8 mouse cellular contexts compared by ENCODE assay signal in genomic region chr2:76369821-76370655, GRCm38 (mm10). TPM values are rescaled to one million over a fixed set of nuclear protein-coding genes. Genes with fewer than 3 reads are reported as not detected.
DNase-seq lines count a peak whose midpoint lies in the region; ATAC-seq and TF ChIP-seq lines count a peak whose summit lies in the region.

Gene Rbm45 (plus strand): TSS chr2:76369984.

- peak; percentile 93 for ATAC-seq in cerebellum, adult (ENCODE audit: insufficient number of reproducible peaks, low FRiP score, low TSS enrichment)
- ATAC-seq in forebrain, embryonic 13.5 days = peak; percentile 93
- ATAC-seq in liver, postnatal 0 days = peak; percentile 92
- ATAC-seq in neural tube, embryonic 14.5 days (ENCODE audit: low read depth) = peak; percentile 94

- peaks cover 25% of the 10 kb centered on the region for H3K36me3 ChIP-seq in ES-Bruce4 (ENCODE audit: control insufficient read depth, insufficient read depth, low read length, poor library complexity, severe bottlenecking)
- H3K36me3 ChIP-seq in forebrain, embryonic 13.5 days (ENCODE audit: poor library complexity, severe bottlenecking) = peaks cover 31% of the 10 kb centered on the region
- peaks cover 20% of the 10 kb centered on the region for H3K36me3 ChIP-seq in liver, postnatal 0 days (replicated peaks; ENCODE audit: insufficient read depth, low read length)
- H3K36me3 ChIP-seq in neural tube, embryonic 14.5 days (ENCODE audit: control insufficient read depth, insufficient read depth, low read length) = peaks cover 20% of the 10 kb centered on the region

- H3K4me1 ChIP-seq in ES-Bruce4 (ENCODE audit: control insufficient read depth, insufficient read depth, low read length) = no peaks in the 10 kb centered on the region
- H3K4me1 ChIP-seq in forebrain, embryonic 13.5 days = peaks cover 13% of the 10 kb centered on the region
- H3K4me1 ChIP-seq in liver, postnatal 0 days (ENCODE audit: insufficient read depth) = 0 out of 2 replicates have a peak, but pooled peaks cover 3% of the 10 kb centered on the region
- peaks cover 6% of the 10 kb centered on the region for H3K4me1 ChIP-seq in neural tube, embryonic 14.5 days (ENCODE audit: control insufficient read depth, insufficient read depth, low read length)

- peak within 1 kb of the TSS; percentile 80 for H3K9ac ChIP-seq in ES-Bruce4 (ENCODE audit: low read depth, poor library complexity, severe bottlenecking)
- H3K9ac ChIP-seq in forebrain, embryonic 13.5 days = peak within 1 kb of the TSS; percentile 92
- peak within 1 kb of the TSS; percentile 90 for H3K9ac ChIP-seq in liver, postnatal 0 days (replicated peaks)
- H3K9ac ChIP-seq in neural tube, embryonic 14.5 days (replicated peaks; ENCODE audit: low read depth, low read length) = peak within 1 kb of the TSS; percentile 88

- H3K27ac ChIP-seq in ES-Bruce4 (ENCODE audit: insufficient read depth, low read length) = peak within 1 kb of the TSS; percentile 1; the same call in 1 of the 2 replicates
- H3K27ac ChIP-seq in forebrain, embryonic 13.5 days = peak within 1 kb of the TSS; percentile 69
- H3K27ac ChIP-seq in liver, postnatal 0 days (ENCODE audit: low read depth) = peak within 1 kb of the TSS; percentile 78
- H3K27ac ChIP-seq in neural tube, embryonic 14.5 days (ENCODE audit: low read depth, low read length) = peak within 1 kb of the TSS; percentile 71

- peak within 1 kb of the TSS; percentile 73 for H3K4me3 ChIP-seq in ES-Bruce4 (ENCODE audit: low read depth, low read length)
- peak within 1 kb of the TSS; percentile 96 for H3K4me3 ChIP-seq in forebrain, embryonic 13.5 days
- H3K4me3 ChIP-seq in liver, postnatal 0 days (ENCODE audit: low read depth, low read length) = peak within 1 kb of the TSS; percentile 95
- peak within 1 kb of the TSS; percentile 60 for H3K4me3 ChIP-seq in neural tube, embryonic 14.5 days (ENCODE audit: low read depth, low read length)

- peak within 1 kb of the TSS; percentile 95 for H3K4me2 ChIP-seq in forebrain, embryonic 13.5 days
- H3K4me2 ChIP-seq in liver, postnatal 0 days (ENCODE audit: low read depth, low read length) = peak within 1 kb of the TSS; percentile 83
- H3K4me2 ChIP-seq in neural tube, embryonic 14.5 days (ENCODE audit: low read depth, low read length) = peak within 1 kb of the TSS; percentile 84

- peak; percentile 89 to 93 for DNase-seq in heart, postnatal 10 days
- peak; percentile 76 for DNase-seq in large intestine, adult 2 months (ENCODE audit: low read depth, low spot score)
- peak; percentile 91 for DNase-seq in liver, postnatal 0 days
- DNase-seq in testis, postnatal 10 days (ENCODE audit: low spot score) = peak; percentile 96

- under 1% methylated on average over 61 of the region's 61 CpGs for WGBS in forebrain, embryonic 13.5 days
- under 1% methylated on average over 61 of the region's 61 CpGs for WGBS in large intestine, adult 2 months
- 1% methylated on average over 61 of the region's 61 CpGs for WGBS in liver, postnatal 0 days (ENCODE audit: insufficient replicate concordance)
- under 1% methylated on average over 59 of the region's 61 CpGs for WGBS in neural tube, embryonic 14.5 days

- no peak for TF ChIP-seq POLR2A in ES-Bruce4 (IDR thresholded peaks at IDR 0.05; ENCODE audit: insufficient read depth, low read length)

- peak; percentile 70 for TF ChIP-seq CTCF in ES-Bruce4 (IDR thresholded peaks at IDR 0.05; ENCODE audit: low read depth, low read length)
- TF ChIP-seq CTCF in liver, postnatal 0 days (IDR thresholded peaks at IDR 0.05; ENCODE audit: low read depth) = peak; percentile 93

- intact Hi-C loops in heart, postnatal 10 days (cut with DNase I) = loop anchor here (10.0 kb wide), 1 partner anchor 245 kb away; no protein-coding TSS in a partner anchor

- no peaks in the 10 kb centered on the region for H3K9me3 ChIP-seq in ES-Bruce4 (replicated peaks; ENCODE audit: control insufficient read depth, insufficient read depth, low read length, poor library complexity, severe bottlenecking)
- H3K9me3 ChIP-seq in forebrain, embryonic 13.5 days (replicated peaks) = no peaks in the 10 kb centered on the region
- no peaks in the 10 kb centered on the region for H3K9me3 ChIP-seq in liver, postnatal 0 days (ENCODE audit: low read length)
- H3K9me3 ChIP-seq in neural tube, embryonic 14.5 days (ENCODE audit: control insufficient read depth, low read length) = no peaks in the 10 kb centered on the region

- peak; percentile 48; the same call in 1 of the 2 replicates for TF ChIP-seq EP300 in ES-Bruce4 (IDR thresholded peaks at IDR 0.05; ENCODE audit: insufficient read depth, low read depth, low read length)
- no peak for TF ChIP-seq EP300 in liver, postnatal 0 days (IDR thresholded peaks at IDR 0.05; ENCODE audit: low read depth)

- H3K27me3 ChIP-seq in ES-Bruce4 (ENCODE audit: control insufficient read depth, insufficient read depth, low read length, poor library complexity, severe bottlenecking) = no peaks in the 10 kb centered on the region
- no peaks in the 10 kb centered on the region for H3K27me3 ChIP-seq in forebrain, embryonic 13.5 days
- H3K27me3 ChIP-seq in liver, postnatal 0 days (ENCODE audit: insufficient read depth, low read length) = no peaks in the 10 kb centered on the region
- H3K27me3 ChIP-seq in neural tube, embryonic 14.5 days (ENCODE audit: control insufficient read depth, insufficient read depth, low read length) = no peaks in the 10 kb centered on the region

RNA-seq across cellular contexts. Expression of gene Rbm45, which starts in this region (rescaled TPM):
- polyA plus RNA-seq in ES-Bruce4 (2011; ENCODE audit: insufficient read depth, insufficient read length, low read depth, missing spikeins) = 35.7 and 35.9 TPM in 2 replicates
- 22.5 and 24.8 TPM in 2 replicates for polyA plus RNA-seq in forebrain, embryonic 13.5 days (2015; fragmentation: Nextera tagmentation; extraction: Ambion mirVana)
- 10 to 100 TPM; 27.2 to 32.3 TPM for total RNA-seq in heart, postnatal 10 days (2021)
- polyA plus RNA-seq in large intestine, adult 2 months (2012; rRNA removed) = 11.7 and 16.2 TPM in 2 replicates
- 4.4 and 6.3 TPM in 2 replicates for polyA plus RNA-seq in liver, postnatal 0 days (2015; fragmentation: Nextera tagmentation; extraction: Ambion mirVana)
- 15.4 and 17.8 TPM in 2 replicates for polyA plus RNA-seq in neural tube, embryonic 14.5 days (2014; fragmentation: Nextera tagmentation; extraction: Ambion mirVana)

Comparison
In these comparisons a context has a peak if more than half of its experiments do, and no peak if none do; other contexts are left out.
1. Peak in every context shown above with its lines: DNase-seq, ATAC-seq, H3K4me3 ChIP-seq and H3K27ac ChIP-seq.
2. H3K27ac ChIP-seq: peak in every context shown above with its lines; median percentile 78 in liver, postnatal 0 days; 71 in neural tube, embryonic 14.5 days; 69 in forebrain, embryonic 13.5 days; 1 in ES-Bruce4.